Mouse (Mus musculus) cortical plate, adult 2 months (tissue): Measurements from ENCODE around the gene Zbtb20.

Experiments used
- CTCF ChIP-seq: fragments of 200-500 bp; IDR thresholded peaks from 2 replicates; pipeline ENCODE4 v1.5.1; 2011; ENCODE audit warnings: mild to moderate bottlenecking, control low read depth, low read length; ENCODE audit not compliant: insufficient read depth; ENCODE audit errors: extremely low read depth
- POLR2A ChIP-seq: fragments of 200-500 bp; IDR thresholded peaks from 2 replicates; pipeline ENCODE4 v1.6.1; 2011; ENCODE audit warnings: mild to moderate bottlenecking, low read length, control low read depth; ENCODE audit not compliant: insufficient read depth; ENCODE audit errors: extremely low read depth

DNA sequence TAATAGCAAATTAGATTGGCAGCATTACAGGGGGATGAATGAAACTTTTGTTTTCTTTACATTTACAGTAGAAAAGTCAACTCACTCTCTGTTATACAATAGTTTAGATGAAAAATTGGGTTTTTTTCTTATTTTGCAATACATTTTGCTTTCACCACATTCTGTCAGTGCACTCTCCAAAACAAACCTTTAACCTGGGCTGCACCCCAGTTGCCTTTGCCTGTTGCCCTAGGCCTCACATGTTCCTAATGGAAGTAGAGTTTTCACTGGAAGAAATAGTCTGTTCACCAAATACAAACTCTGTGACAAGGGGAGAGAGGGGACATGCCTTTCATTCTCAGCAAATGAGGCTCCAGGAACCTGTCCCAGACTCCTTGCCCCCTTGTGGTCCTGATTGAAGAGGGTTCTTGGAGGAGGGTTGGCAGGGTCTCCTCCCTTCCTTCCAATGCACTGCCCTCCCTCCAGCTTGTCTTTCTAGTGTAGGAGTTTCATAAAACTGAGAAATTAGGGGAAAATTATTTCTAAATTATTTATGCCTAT is 466.3 kb downstream of the Zbtb20 start:
- TF ChIP-seq CTCF: no peak
- no peak for TF ChIP-seq POLR2A
